Mouse (Mus musculus): ENCODE measurements around the gene Mreg.

GRCm38 (mm10) chr1:72242581-72243143 lies 30.6 kb upstream of the Mreg start:
- TF ChIP-seq CTCF (IDR thresholded peaks at IDR 0.05; ENCODE audit: low read depth, low read length) (no peak), POLR2A (IDR thresholded peaks at IDR 0.05; ENCODE audit: borderline replicate concordance, low read depth, low read length) (no peak)
